Mouse (Mus musculus) layer of hippocampus, adult 8-10 months (tissue): ENCODE results near the gene Liph. TPM values are rescaled to one million over a fixed set of nuclear protein-coding genes. Genes with fewer than 3 reads are reported as not detected.
A peak's percentile ranks its signal among the peaks of the same experiment; 100 is the strongest.
"Not testable (repeated sequence)": the region's sequence is repeated elsewhere in the genome, so short reads cannot be mapped to it uniquely, and the experiment has no call there.

Source experiments
- DNase-seq, 2 experiments: peaks; one replicate each; pipeline ENCODE4 v3.0.0; 2022; ENCODE audit warnings: low spot score in 2 of 2
- total RNA-seq, 4 experiments: library from RNA; stranded (reverse); gene quantifications; 2 replicates each; pipeline ENCODE4 v1.2.4; 2022

Gene Liph
- total RNA-seq, 4 experiments from 2014 or later = 0.14 to 0.43 (median 0.18) TPM

- DNase-seq = no peak
Observed at GRCm38 (mm10) chr16:21976203-21976602, 19.3 kb downstream of the Liph start.

- no peak for DNase-seq
Observed at GRCm38 (mm10) chr16:21971446-21971845, 24.0 kb downstream of the Liph start.

- no peak for DNase-seq
Observed at GRCm38 (mm10) chr16:21970536-21970935, 24.9 kb downstream of the Liph start.

GRCm38 (mm10) chr16:21969874-21970273, 25.6 kb downstream of the Liph start:
- DNase-seq = no peak

- DNase-seq = no peak
Observed at GRCm38 (mm10) chr16:21965576-21965975, 29.9 kb downstream of the Liph start.

- DNase-seq = no peak
Observed at GRCm38 (mm10) chr16:21955591-21955990, 39.9 kb downstream of the Liph start.

- peak; percentile 71 to 86 for DNase-seq
Observed at GRCm38 (mm10) chr16:21946761-21947715, 48.4 kb downstream of the Liph start, which contains the start of gene Tmem41a. Gene Tmem41a, minus strand, starts transcription at chr16:21947552.

- DNase-seq = no peak
Observed at GRCm38 (mm10) chr16:21928471-21928870, 67.0 kb downstream of the Liph start.

- no peak for DNase-seq
Observed at GRCm38 (mm10) chr16:21916681-21917080, 78.8 kb downstream of the Liph start.

- DNase-seq = no peak
Observed at GRCm38 (mm10) chr16:21913347-21913746, 82.1 kb downstream of the Liph start.

GRCm38 (mm10) chr16:21908906-21909305, 86.6 kb downstream of the Liph start:
- DNase-seq = not testable (repeated sequence)

GRCm38 (mm10) chr16:21906902-21907301, 88.6 kb downstream of the Liph start:
- DNase-seq = no peak

GRCm38 (mm10) chr16:21905996-21906395, 89.5 kb downstream of the Liph start:
- no peak for DNase-seq

GRCm38 (mm10) chr16:21904636-21905035, 90.8 kb downstream of the Liph start:
- no peak for DNase-seq

Other genes with a start within 250 kb of the Liph start
- gene Ehhadh, start 207.9 kb downstream of the Liph start, total RNA-seq = 1 to 10 TPM; 1.7 to 2.5 (median 2.2) TPM
- 10 to 100 TPM; 11.4 to 17.8 (median 15.0) TPM for gene Map3k13, start 201.3 kb downstream of the Liph start, total RNA-seq
- 10 to 100 TPM; 14.7 to 16.4 (median 15.4) TPM for gene Tmem41a, start 48.1 kb downstream of the Liph start, total RNA-seq
- gene Senp2, start 13.8 kb upstream of the Liph start, total RNA-seq = 10 to 100 TPM; 76.1 to 92.0 (median 84.2) TPM
- gene Igf2bp2, start 167.6 kb upstream of the Liph start, total RNA-seq = under 1 TPM in 3 of 4 experiments, not detected in 1; 0.06 to 0.40 (median 0.39) TPM